Mouse (Mus musculus) G1E (cell line): ENCODE measurements at regions not wholly inside any gene's neighbourhood (a gene's known extent, or its start where the extent isn't known, plus 50 kb on each side); places are given as distances from the start of the nearest gene placed in this dataset.

Source experiments
- ATAC-seq: 2 replicates; pipeline ENCODE4 v1.8.0; 2016; ENCODE audit warnings: mild to moderate bottlenecking; ENCODE audit not compliant: insufficient number of reproducible peaks, poor library complexity, low FRiP score, severe bottlenecking; ENCODE audit errors: extremely low read depth
- DNase-seq: peaks from one replicate; pipeline ENCODE4 v3.0.0; 2012; ENCODE audit warnings: low spot score
- H3K27me3 ChIP-seq: 2 replicates; pipeline ENCODE4 v1.6.1; 2012; ENCODE audit warnings: mild to moderate bottlenecking, low read length, inconsistent platforms; ENCODE audit not compliant: insufficient read depth
- H3K36me3 ChIP-seq: replicated peaks from 2 replicates; pipeline ENCODE3; 2012; ENCODE audit warnings: mild to moderate bottlenecking, inconsistent platforms
- H3K4me1 ChIP-seq: 2 replicates; pipeline ENCODE4 v1.6.1; 2012; ENCODE audit warnings: low read depth, low read length, inconsistent platforms, mixed read lengths; ENCODE audit not compliant: insufficient read depth
- H3K4me3 ChIP-seq: 2 replicates; pipeline ENCODE4 v1.5.1; 2012; ENCODE audit warnings: low read depth, mild to moderate bottlenecking, inconsistent platforms, low read length, moderate library complexity, mixed read lengths
- H3K9me3 ChIP-seq: replicated peaks from 2 replicates; pipeline ENCODE4 v1.6.1; 2012; ENCODE audit warnings: inconsistent platforms
- CTCF ChIP-seq: IDR thresholded peaks from 2 replicates; pipeline ENCODE4 v1.5.1; 2012; ENCODE audit warnings: low read depth, low read length, inconsistent platforms, mixed read lengths
- GATA1 ChIP-seq: IDR thresholded peaks from 2 replicates; pipeline ENCODE4 v1.6.1; 2012; ENCODE audit warnings: borderline replicate concordance, low read length, inconsistent platforms, mixed read lengths
- GATA2 ChIP-seq: IDR thresholded peaks from 2 replicates; pipeline ENCODE4 v1.6.1; 2012; ENCODE audit warnings: low read depth, low read length, inconsistent platforms, borderline replicate concordance
- POLR2AphosphoS5 ChIP-seq: IDR thresholded peaks from 2 replicates; pipeline ENCODE4 v1.6.1; 2012; ENCODE audit warnings: low read depth, low read length, inconsistent platforms; ENCODE audit not compliant: insufficient replicate concordance
- TAL1 ChIP-seq: conservative IDR thresholded peaks from 2 replicates; pipeline ENCODE4 v1.6.1; 2012; ENCODE audit warnings: low read depth, low read length, inconsistent platforms, mixed read lengths

GRCm38 (mm10) chr4:153669070-153669469, 186.5 kb upstream of the Ajap1 start:
- no peaks in the 10 kb centered on the region for H3K27me3 ChIP-seq
- no peaks in the 10 kb centered on the region for H3K36me3 ChIP-seq
- peaks cover 74% of the 10 kb centered on the region for H3K9me3 ChIP-seq
- no peak overlapping the region for H3K4me3 ChIP-seq
- TF ChIP-seq GATA2: no peak
- TF ChIP-seq CTCF: no peak
- TF ChIP-seq POLR2AphosphoS5: no peak
- ATAC-seq (no peak), DNase-seq (no peak)
- no peaks in the 10 kb centered on the region for H3K4me1 ChIP-seq

- H3K27me3 ChIP-seq: no peaks in the 10 kb centered on the region
- no peaks in the 10 kb centered on the region for H3K36me3 ChIP-seq
- H3K9me3 ChIP-seq: peaks cover 71% of the 10 kb centered on the region
- DNase-seq: no peak
- no peak for TF ChIP-seq GATA1
- ATAC-seq: no peak
- no peak overlapping the region for H3K4me3 ChIP-seq
- no peaks in the 10 kb centered on the region for H3K4me1 ChIP-seq
Observed at GRCm38 (mm10) chr4:153670216-153670615, 187.6 kb upstream of the Ajap1 start.

- H3K4me1 ChIP-seq: no peaks in the 10 kb centered on the region
- DNase-seq (no peak), ATAC-seq (no peak)
- H3K27me3 ChIP-seq: no peaks in the 10 kb centered on the region
- TF ChIP-seq GATA2 (no peak), GATA1 (no peak), CTCF (no peak), POLR2AphosphoS5 (no peak), TAL1 (no peak)
- H3K4me3 ChIP-seq: no peak overlapping the region
- peaks cover 70% of the 10 kb centered on the region for H3K9me3 ChIP-seq
- H3K36me3 ChIP-seq: no peaks in the 10 kb centered on the region
Observed at GRCm38 (mm10) chr4:153675431-153675830, 192.8 kb upstream of the Ajap1 start.

- Histone ChIP-seq H3K27me3 (no peaks in the 10 kb centered on the region), H3K9me3 (peaks cover 87% of the 10 kb centered on the region), H3K36me3 (no peaks in the 10 kb centered on the region), H3K4me1 (no peaks in the 10 kb centered on the region), H3K4me3 (no peak overlapping the region)
- TF ChIP-seq CTCF (no peak), GATA2 (no peak), TAL1 (no peak), GATA1 (no peak)
- DNase-seq: no peak
- ATAC-seq: no peak
Observed at GRCm38 (mm10) chr4:153679151-153679550, 196.5 kb upstream of the Ajap1 start.

GRCm38 (mm10) chr4:153688441-153688840, 205.8 kb upstream of the Ajap1 start:
- no peaks in the 10 kb centered on the region for H3K36me3 ChIP-seq
- no peak for DNase-seq
- ATAC-seq: no peak
- H3K27me3 ChIP-seq: no peaks in the 10 kb centered on the region
- H3K4me1 ChIP-seq: no peaks in the 10 kb centered on the region
- no peak overlapping the region for H3K4me3 ChIP-seq
- TF ChIP-seq GATA1: no peak
- peaks cover 86% of the 10 kb centered on the region for H3K9me3 ChIP-seq

- ATAC-seq: no peak
- H3K4me1 ChIP-seq: no peaks in the 10 kb centered on the region
- no peak for DNase-seq
- H3K4me3 ChIP-seq: no peak overlapping the region
- H3K36me3 ChIP-seq: no peaks in the 10 kb centered on the region
- H3K9me3 ChIP-seq: peaks cover 85% of the 10 kb centered on the region
- no peaks in the 10 kb centered on the region for H3K27me3 ChIP-seq
- TF ChIP-seq GATA1 (no peak), POLR2AphosphoS5 (no peak), TAL1 (no peak), GATA2 (no peak), CTCF (no peak)
Observed at GRCm38 (mm10) chr4:153693881-153694280, 211.3 kb upstream of the Ajap1 start.

GRCm38 (mm10) chr4:153696426-153697040, 213.9 kb upstream of the Ajap1 start:
- Histone ChIP-seq H3K27me3 (no peaks in the 10 kb centered on the region), H3K4me1 (no peaks in the 10 kb centered on the region), H3K9me3 (peaks cover 87% of the 10 kb centered on the region), H3K4me3 (no peak overlapping the region), H3K36me3 (no peaks in the 10 kb centered on the region)
- TF ChIP-seq GATA2 (no peak), CTCF (no peak), TAL1 (no peak)
- DNase-seq (no peak), ATAC-seq (no peak)
